ENCODE assay signal across 14 mouse cellular contexts in genomic region chr7:39750448-39750847, GRCm38 (mm10).
"Had no signal": no experiment of that assay in that cellular context is flagged by ENCODE, and none has a peak within 500 bp of the region (broad histone marks: within the 10 kb centered on the region; RNA-seq: fewer than 3 reads in every experiment).

No protein-coding gene starts in this region.

- H3K4me3 ChIP-seq: midbrain, embryonic 10.5 days; midbrain, embryonic 12.5 days; midbrain, embryonic 15.5 days; neural tube, embryonic 12.5 days; stomach, embryonic 15.5 days had no signal

- H3K27ac ChIP-seq: midbrain, embryonic 10.5 days; midbrain, embryonic 12.5 days; midbrain, embryonic 15.5 days; neural tube, embryonic 12.5 days; stomach, embryonic 15.5 days; stomach, postnatal 0 days had no signal

- H3K9ac ChIP-seq: lung, embryonic 14.5 days; midbrain, embryonic 12.5 days; midbrain, embryonic 15.5 days; neural tube, embryonic 12.5 days; stomach, embryonic 15.5 days had no signal

- DNase-seq: lung, adult 18-20 months; lung, embryonic 14.5 days; lung, postnatal 10 days; lung, postnatal 4 days; right cerebral cortex, postnatal 14 days; thymus, adult 2 months; thymus, postnatal 25 days; thymus, postnatal 4 days had no signal

- H3K4me1 ChIP-seq: midbrain, embryonic 10.5 days; midbrain, embryonic 12.5 days; midbrain, embryonic 15.5 days; neural tube, embryonic 12.5 days; stomach, embryonic 15.5 days had no signal

- H3K4me2 ChIP-seq: lung, embryonic 14.5 days; midbrain, embryonic 12.5 days; midbrain, embryonic 15.5 days; neural tube, embryonic 12.5 days; stomach, embryonic 15.5 days had no signal

- ATAC-seq: midbrain, embryonic 15.5 days had no signal

- H3K9me3 ChIP-seq: midbrain, embryonic 10.5 days; midbrain, embryonic 12.5 days; midbrain, embryonic 15.5 days; neural tube, embryonic 12.5 days; stomach, embryonic 15.5 days had no signal

- H3K36me3 ChIP-seq: midbrain, embryonic 10.5 days; midbrain, embryonic 12.5 days; midbrain, embryonic 15.5 days; neural tube, embryonic 12.5 days; stomach, embryonic 15.5 days had no signal

- H3K27me3 ChIP-seq: midbrain, embryonic 12.5 days; midbrain, embryonic 15.5 days; neural tube, embryonic 12.5 days; stomach, embryonic 15.5 days had no signal
